Mouse (Mus musculus) urinary bladder, postnatal 4 days (tissue): Measurements from ENCODE around the gene Jag2.

ENCODE experiments used
- DNase-seq, 2 experiments: peaks; one replicate each; pipeline ENCODE4 v3.0.0; 2021 to 2022; ENCODE audit warnings: low spot score in 2 of 2

Jag2 gene

DNA sequence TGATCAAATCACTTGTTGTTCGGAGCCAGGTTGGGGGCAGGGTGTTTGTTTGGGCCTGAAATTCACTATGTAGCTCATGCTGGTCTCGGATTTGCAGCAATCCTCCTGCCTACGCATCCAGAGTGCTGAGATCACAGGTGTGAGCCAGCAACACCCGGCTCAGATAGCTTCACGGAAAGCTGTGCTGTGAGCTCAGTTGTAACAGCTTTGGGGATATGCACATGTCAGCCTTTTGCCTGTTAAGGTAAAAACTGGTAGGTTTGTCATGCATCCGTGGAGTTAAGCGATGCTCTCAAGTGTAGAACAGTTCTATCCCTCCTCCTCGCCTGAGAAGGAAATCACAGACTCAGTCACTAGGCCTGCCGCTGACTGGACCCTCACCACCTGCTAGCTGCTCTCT, 28.9 kb downstream of the Jag2 start:
- DNase-seq = peak in 1 of 2 experiments; percentile 14

DNA sequence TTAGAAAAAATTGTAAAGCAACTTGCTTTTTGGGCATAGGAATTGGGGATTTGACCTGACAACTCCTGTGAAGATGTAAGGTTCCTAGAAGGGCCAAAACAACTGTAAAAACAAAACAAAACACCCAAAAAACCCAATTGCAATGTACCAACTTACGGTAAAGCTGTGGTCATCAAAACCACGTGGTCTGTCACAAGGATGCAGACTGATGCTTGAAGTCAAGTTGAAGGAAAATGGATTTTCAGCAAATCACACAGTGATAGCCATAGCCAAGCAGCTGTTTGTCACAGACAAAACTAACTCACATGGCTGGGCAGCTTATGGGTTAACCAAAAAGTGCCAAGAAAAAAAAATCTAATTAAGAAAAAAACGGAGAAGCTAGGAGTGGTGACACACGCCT, 30.6 kb downstream of the Jag2 start:
- no peak for DNase-seq

DNA sequence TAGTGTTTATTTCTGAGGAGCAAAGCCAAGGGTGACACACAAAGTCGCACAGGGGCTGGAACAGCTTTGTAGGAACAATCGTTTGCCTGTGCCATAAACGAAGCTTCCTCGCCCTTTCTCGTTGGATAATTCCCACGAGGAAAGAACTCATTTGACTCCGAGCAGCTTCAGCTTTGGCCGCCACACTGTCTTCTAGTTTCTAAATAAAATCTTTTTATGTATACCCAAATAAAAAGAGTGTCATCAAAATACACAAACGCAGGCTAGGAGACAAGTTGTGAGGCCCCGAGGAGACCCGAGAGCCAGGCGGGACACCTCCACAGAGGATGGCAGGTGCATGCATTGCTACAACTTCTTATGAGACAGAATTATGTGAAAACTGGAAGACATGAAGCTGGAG, 31.2 kb downstream of the Jag2 start:
- DNase-seq = no peak

DNA sequence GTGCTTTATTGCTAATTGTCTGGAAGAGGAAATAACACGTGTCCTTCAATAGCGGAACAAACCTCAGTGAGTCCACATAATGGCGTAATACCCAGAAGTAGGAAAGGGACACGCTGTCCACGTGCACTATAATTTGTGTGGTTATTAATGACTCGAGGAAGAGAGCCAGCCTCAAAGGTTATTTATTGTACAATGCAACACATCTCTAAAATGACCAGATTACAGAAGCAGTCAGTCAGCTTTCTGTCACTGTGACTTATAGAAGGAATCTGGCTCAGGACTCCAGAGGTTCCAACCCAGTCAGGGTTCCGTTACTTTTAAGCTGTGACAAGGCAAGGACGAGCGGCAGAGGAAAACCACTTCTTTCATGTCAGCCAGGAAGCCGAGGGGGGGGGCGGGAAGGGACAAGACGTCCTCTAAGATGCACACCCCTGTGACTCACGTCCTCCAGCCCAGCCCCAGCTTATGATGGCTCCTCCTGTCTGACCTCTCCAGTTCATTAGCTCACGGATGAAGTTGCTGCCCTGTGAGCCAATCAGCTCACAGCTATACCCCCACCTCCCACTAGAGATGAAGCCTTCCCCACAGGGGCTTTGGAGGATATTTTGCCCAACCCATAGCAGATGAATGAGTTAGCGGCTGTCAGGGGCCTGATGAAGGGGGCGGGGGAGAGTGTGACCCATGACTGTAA, 31.9 kb downstream of the Jag2 start:
- DNase-seq = peak in 1 of 2 experiments; percentile 17

DNA sequence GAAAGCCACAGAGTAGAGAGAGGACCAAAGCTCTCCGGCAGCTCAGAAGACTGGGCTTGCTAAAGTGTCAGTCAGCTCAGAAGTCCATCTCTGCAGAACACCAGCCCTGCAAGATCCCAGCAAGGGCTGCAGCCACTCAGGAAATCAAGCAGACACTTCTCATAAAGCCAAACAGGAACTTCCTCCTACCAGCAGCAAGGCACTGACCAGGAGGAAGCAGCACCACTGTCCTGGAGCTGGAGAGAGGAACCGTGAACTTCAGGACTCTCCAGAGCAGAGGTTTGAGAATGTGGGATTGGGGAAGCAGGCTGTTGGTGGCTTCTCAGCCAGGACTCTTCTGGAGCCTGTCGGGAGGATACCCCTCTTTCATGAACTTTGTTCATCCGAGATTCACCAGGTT, 34.6 kb downstream of the Jag2 start:
- DNase-seq = peak in 1 of 2 experiments; percentile 16

DNA sequence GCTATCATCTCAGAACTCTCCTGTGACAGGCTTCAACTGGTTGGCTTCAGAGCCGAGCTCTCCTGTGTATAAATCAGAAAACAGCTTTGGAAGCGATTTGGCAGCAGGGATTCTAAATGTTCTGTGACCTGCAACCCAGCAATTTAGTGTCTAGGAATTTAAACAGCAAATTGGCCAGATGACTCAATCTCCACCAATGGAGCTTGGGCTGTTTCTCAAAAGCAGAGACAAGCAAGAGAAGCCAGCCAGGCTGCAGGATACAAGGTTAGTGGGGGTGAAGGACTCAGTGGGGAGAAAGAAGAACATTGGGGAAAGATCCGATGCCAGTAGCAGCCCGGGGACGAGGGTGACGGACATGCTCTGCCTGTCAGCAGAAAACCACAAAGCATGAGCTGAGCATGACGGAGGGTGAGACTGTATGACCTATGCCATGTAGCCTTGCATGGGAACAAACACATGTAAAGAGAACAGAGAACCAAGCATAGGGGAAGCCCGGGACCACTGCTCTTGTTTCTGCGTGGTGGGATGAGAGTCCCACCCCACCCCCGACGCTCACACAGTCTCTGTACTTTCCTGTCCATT, 35.2 kb downstream of the Jag2 start:
- DNase-seq = no peak

DNA sequence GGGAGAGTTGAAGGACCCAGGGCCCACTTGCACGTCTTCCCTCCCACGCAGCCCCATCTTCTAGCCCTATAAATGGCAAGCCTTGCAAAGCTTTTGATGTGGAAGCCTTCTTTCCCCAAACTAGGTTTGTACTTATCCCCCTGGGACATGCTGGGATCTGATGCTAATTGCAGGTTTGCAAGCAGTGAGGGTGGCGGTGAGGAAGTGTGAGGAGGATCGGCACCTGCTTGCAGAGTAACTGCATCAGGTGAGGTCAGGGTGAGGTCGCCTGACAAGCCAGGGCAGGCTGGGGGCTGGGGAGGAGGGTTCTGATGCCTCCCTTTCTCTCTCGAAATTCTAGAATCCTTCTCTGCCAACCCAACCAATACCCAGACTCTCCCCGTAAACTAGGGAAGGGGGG, 44.1 kb downstream of the Jag2 start:
- DNase-seq = no peak

DNA sequence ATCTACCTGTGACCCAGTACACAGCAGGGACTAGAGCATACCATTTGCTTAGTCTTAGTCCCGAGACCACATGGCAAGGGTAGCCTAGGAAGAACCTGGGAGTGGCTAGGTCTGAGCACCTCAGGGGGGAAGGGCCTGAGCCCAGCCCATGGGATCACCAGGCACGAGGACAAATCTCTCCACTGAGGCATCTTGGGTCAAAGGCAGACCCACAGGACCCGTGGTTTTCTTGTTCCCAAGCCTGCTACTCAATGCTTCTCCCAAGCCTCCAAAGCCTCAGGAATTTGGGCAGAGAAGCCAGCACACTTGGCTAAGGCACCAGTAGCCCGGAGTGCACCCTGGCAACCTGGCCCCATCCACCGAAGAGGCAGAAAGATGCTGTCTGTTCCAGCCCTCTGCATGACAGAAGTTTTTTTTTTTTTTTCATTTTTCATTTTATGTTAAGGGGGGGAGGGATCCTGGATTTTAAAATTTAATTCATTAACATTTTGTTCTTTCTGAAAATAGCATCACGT, 48.2 kb downstream of the Jag2 start:
- no peak for DNase-seq

DNA sequence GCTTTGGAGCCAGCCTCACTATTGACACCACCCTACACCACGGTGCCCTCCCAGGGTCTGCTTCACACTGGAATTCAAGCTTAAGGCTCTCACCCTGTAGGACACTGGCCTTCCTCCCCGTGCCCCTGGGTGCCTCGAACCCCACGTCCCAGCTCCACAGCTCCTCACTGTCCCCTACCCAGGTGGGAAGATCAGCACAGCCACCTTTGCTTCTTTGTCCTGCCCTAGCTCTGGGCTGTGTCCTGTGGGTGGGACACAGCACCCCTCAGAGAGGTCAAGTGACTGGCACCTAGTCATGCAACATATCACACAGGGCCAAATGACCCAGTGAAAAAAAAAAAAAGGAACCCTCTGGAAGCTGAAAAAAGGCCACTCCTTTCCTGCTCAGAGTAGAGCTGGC, 48.9 kb downstream of the Jag2 start:
- no peak for DNase-seq

DNA sequence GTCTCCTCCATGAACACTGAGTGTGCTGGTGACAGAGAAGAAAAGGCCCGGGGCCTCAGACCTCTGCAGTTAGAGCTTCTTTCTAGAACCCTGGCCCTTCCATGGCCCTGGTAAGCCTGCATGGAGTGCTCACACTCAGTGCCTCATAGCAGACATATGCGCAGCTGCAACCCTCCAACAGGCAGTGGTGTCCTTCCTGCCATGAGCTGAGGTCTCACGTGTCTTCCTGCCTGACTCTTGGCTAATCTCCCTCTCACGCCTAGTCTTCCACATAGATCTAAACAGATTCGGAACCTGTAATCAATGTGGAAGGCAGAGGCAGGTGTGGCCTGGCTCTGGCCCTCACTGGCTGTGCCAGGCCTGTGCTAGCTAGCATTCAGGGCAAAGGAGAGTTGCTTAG, 49.8 kb downstream of the Jag2 start:
- no peak for DNase-seq

DNA sequence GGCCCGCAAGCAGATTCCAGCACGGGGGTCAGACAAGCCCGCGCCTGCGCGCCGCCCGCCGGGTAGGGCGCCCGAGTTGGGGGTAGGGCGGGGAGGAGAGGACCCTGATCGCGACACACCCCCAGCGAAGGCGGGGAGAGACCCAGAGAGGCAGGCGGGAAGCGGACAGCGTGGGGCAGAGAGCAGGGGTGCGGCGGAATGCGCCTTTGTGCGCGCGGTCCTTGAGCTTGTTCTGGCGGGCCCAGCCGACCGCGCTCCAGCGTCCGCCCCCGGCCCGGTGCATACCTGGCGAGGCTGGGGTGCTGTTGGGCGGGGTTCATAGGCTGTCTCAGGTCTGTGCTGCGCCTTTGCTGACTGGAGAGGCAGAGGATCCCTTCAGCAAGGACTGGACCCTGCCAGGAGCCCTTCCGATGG, 52.0 kb downstream of the Jag2 start:
- DNase-seq = peak in 1 of 2 experiments; percentile 72

DNA sequence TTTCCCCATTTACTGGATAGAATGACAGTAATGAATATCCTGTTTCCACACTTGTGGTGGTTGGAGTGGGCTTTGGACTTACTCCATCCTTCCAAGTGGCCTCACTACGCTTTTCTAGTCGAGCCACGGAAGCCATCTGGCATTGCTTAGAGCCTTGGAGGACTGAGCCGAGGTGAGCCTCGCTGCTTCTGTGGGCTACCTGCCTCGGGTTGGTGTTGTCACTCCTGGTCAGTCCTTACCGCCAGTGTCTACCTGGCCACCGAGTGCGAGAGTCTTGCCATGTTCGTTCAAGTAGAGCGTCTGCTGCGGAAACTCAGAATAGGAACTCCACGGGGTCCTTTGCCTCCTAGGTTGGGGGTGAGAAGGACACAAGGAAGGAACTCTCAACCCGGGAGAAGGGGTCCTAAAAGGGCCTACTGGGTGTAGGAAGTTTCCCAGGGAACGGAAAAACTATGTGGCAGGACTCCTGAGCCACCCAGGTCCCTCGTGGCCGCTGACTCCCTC, 52.5 kb downstream of the Jag2 start:
- no peak for DNase-seq

DNA sequence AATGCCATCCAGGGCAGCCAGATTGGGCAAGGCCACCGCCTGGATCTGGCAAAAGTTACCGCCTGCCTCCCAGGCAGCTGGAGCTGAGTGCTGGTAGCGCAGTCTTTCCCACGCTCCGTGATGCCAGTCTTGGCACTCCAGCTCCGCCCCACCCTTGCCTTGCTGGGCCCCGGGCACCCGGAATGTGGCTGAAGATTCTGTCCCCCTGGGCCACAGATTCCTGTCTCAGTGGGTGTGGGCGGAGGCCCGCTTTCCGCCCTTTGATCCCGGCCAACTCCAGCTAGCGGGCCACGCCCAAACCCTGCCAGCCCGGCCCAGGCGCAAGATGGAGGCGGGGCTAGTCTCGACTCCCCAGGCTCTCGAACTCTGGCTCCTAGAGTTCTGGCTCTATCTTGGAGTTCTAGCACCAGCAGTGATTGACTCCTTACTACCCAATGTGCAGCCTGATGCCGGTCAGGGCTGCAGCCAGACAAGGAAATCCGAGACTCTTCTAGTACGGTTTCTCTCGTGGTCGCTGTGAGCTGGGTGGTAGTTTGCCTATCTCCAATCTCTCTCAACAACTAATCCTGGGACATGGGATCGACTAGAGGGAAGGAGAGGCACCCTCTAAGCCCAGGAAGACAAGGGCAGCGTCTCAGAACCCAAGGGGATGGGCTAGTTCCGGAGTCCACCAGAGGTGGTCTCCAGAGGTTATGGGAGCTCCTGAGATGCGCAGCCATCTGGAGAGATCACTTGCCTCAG, 53.1 kb downstream of the Jag2 start:
- DNase-seq = no peak

DNA sequence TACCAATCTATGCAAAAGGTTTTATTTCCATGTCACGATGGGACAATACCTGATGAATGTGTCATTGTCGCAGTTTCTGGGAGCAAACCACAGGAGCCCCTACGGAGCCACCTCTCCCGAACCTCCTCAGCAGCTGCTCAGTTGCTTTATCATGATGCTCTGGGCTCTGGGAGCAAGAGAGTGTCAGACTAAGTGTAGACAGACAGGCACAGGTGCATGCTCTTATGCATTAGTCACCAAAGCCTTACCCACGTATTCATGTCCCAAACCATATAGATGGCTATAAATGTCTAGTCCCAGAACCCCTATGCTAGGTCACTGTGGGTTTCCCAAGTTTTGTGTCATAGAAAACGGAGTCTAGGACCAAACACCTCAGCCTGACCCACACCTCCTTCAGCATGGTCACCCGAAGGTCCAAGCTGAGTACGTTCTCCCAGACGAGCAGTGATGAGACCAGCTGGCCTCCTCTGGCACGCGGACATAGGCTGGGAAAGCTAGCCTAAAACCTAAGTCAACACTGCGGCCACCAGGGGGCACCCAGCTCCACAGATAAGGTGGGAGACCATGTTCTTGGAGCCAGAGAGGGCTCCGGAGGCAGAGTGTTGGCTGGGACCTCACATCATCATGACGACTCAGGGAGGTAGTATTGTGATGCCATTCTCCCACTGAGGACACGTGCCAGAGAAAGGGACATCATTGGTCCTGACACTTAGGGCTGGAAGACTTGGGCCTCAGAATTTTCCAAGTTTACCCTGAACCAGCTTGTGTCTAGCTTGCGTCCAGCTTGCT, 54.2 kb downstream of the Jag2 start:
- peak; percentile 82 to 93 for DNase-seq

DNA sequence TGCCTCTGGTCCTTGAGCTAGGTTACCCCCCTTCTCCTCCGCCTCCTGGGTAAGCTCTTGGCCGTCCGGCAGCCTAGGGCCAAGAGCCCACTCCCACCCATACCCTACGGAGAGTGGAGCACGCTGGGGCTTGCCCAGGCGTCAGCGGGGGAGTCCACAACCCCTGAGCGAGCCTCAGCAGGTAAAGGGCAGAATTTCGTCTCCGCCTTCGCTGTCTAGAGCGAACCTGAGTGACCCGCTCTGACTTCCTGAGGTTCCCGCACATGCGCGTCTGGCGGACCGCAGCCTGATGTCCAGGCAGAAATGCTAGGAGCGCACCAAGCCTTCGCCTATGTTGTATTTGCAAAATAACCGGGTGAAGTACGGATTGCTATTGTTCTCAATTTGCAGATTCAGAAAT, 55.4 kb downstream of the Jag2 start:
- no peak for DNase-seq

DNA sequence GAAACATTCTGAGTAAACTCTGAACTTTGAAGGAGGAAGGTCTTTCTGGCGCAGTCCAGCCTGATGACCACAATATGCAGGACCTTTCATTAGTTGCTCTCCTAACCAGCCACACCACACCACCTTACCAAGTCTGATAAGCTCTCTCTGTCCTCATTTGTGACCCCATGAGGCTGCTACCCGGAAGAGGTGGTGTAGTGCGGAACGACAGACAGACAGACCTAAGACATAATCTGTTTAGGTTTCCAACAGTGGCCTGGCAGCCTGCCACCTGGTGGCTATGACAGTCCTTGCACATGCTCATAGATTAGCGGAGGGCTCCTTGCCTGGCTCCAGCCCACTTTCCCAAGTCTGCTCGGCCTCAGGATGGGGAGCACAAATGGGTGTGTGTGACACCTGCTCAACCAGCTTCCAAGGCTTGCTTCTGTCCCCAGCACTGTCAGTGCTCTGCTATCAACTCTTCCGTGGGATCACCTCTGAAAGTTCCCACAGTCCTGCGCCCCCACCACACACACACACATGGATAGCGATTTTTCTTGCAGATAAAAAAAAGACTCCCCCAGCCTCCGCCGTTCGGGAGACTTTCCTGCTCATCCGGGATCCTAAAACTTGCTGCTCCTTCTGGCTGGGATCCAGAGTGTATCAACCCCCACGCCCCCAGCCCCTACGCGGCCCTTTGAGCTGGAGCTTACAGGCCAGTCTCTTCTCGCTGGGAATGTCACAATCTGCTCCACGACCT, 56.0 kb downstream of the Jag2 start:
- peak; percentile 62 to 80 for DNase-seq

DNA sequence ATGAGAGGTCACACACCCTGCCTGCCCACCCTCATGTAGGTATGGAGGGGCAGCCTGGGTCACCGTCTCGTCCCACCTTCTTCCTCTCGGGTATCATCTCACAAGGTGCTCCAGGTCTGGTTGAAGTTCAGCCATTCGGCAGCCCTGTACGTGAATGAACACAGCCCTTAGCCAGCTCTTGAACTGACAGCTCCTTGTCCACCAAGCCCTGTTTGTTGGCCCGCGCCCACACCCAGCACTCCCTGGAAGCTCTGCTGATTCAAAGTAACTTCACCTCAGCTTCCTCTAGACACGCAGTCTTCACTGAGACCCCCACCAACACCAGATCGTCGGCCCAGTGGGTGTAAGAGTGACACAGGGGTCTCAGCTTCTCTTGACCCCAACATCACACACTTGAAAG, 56.6 kb downstream of the Jag2 start:
- DNase-seq = no peak

DNA sequence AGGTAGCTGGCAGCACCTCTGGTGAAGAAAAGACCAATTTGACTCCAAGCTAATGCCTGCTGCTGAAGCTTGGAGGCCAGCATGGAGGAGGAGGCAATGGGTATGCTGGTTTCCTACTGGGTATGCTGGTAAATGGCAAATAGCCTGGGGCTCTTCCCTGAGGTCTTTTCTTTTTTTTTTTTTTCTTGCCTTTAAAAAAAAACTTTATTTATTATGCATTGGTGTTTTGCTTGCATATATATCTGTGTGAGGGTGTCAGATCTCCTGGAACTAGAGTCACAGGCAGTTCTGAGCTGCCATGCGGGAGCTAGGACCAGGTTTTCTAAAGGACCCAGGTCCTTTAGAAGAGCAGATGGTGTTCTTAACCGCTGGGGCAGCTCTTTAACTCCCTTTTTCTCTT, 58.3 kb downstream of the Jag2 start:
- DNase-seq = no peak

DNA sequence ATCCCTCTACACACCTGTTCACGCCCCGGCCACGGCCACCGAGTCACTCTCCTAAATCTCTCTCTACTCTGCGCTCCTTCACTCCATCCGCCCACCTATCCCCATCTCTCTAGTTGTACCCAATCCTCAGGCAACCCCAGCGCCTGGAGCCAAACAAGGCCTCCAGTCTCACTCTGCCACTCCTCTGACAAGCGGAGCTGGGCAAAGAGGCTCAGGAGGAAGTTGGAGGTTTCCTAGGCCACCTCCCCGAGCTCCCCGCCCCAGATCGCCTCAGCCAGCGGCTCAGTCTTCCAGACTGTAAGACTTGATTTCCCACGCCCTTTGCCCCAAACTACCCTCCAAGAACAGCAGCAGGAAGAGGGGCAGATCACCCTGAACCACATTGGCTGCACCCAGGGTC, 58.8 kb downstream of the Jag2 start:
- no peak for DNase-seq

DNA sequence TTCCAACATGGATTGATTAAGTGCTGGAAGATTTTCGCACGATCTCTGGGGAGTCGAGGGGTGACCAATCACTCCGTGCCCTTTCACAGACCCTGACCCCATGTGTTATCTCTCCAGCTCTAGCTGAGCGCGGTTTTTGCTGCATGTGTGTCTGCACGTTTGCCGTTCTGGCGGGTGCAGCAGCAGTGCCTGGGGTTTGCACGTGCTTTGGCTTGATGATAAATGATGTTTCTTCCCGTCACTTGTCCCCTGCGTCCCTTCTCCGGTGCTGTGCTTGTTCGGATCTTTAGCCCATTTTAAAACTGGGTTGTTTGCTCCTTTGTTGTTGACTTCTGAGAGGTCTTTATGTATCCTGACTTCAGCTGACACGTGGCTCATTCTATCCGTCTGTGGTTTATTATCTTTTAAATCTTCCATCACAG, 59.8 kb downstream of the Jag2 start:
- DNase-seq = no peak
